Mouse (Mus musculus) olfactory bulb, adult 2 months (tissue): ENCODE results near the gene Eloa.

ENCODE experiments used
- CTCF ChIP-seq: fragments of 200-500 bp; IDR thresholded peaks from 2 replicates; pipeline ENCODE4 v1.5.1; 2012; ENCODE audit warnings: low read depth, mild to moderate bottlenecking, low read length, moderate library complexity; ENCODE audit not compliant: insufficient read depth
- POLR2A ChIP-seq: fragments of 200-500 bp; IDR thresholded peaks from 2 replicates; pipeline ENCODE4 v1.6.1; 2012; ENCODE audit warnings: mild to moderate bottlenecking, low read depth, low read length, moderate library complexity; ENCODE audit not compliant: insufficient read depth

DNA sequence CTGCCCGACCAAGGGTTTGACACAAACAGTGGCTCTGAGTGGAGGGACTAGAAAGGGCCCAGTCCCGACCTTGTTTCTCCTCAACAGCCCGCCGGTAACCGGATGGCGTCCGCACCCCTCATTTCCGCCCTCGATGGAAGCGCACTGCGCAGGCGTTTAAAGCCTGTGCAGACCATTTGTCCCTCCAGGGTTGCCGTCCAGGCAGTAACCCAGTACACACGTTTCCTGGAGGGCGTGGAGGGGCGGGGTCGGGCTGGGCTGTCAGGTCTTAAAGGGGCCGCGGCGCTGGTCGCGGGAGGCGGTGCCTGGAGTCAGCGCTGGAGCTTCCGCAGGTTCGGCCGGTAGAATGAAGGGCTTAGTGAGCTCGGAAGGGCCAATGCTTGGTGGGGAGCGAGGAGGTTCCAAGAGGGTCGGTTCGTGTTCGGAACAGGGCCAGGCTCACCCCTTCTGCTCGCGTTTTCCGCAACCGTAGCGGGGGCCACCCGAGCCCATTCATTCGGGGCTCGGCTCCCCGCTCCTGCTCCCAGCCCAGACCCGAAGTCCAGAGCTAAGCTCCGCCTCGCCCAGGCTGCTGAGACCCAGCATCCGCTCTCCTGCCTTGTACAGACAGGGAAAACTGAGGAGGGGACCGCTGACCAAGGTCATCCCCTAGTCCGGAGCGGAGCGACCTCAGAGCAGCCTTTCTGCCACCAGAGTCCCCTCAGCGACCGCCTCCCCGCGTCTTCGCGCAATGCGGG, 57.9 kb downstream of the Eloa start, which contains the start of gene Gale:
- no peak for TF ChIP-seq CTCF
- peak; percentile 88 for TF ChIP-seq POLR2A
